Mouse (Mus musculus) Patski (cell line): ENCODE measurements around the gene Slc2a10. TPM values are rescaled to one million over a fixed set of nuclear protein-coding genes. Genes with fewer than 3 reads are reported as not detected.
"Not testable (repeated sequence)": the region's sequence is repeated elsewhere in the genome, so short reads cannot be mapped to it uniquely, and the experiment has no call there.

Experiments used
- ATAC-seq: fragments of 100-300 bp; one replicate; pipeline ENCODE4 v1.8.0; 2021
- CTCF ChIA-PET: fragments of 350-600 bp; sonication (Branson Sonifier 250); formaldehyde crosslinking; loops from one replicate; lab custom pipeline; 2022; ENCODE audit warnings: inconsistent platforms; lab: Charles Lee
- POLR2A ChIA-PET: fragments of 350-600 bp; sonication (Branson Sonifier 250); formaldehyde crosslinking; loops from one replicate; lab custom pipeline; 2022; ENCODE audit warnings: antibody characterized with exemption, inconsistent platforms; lab: Charles Lee
- DNase-seq: peaks from one replicate; pipeline ENCODE4 v3.0.0-alpha.2; 2011; ENCODE audit warnings: low read depth, low spot score
- H3K27me3 ChIP-seq: fragments of 371-371 bp; one replicate; pipeline ENCODE4 v1.5.1; 2021
- CTCF ChIP-seq: fragments of 100-300 bp; IDR thresholded peaks from one replicate; pipeline ENCODE4 v1.5.1; 2021
- in situ Hi-C: fragments of 300-500 bp; cut with MboI; formaldehyde crosslinking; loops from 3 replicates; pipeline ENCODE4 v1.11.1; 2018; ENCODE audit warnings: low pct_unique_long_range_greater_than_20kb, mixed read lengths
- polyA plus RNA-seq: library from polyadenylated mRNA; unstranded; gene quantifications from one replicate; pipeline ENCODE4 v1.2.3, GENCODE M21; 2021

The Slc2a10 gene
- polyA plus RNA-seq, 1 experiment from 2014 or later: not detected

DNA sequence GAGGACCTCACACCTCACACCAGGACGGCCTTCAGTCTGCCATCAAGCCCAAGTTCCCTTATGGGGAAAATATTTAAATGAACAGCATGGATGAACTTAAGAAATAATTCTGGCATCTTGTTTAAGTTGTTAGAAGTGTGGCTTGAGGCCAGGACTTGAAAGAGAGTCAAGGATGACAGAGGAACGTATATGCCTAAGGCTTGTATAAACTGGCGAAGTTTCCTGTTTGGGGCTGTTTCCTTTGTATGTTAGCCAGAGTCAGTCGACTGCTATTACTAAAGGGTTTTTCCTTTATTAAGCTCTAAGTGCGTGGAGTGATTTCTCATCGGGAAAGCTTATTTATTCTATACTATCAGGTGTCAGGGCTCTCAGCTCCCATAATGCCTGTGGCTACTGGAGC, 4.8 kb upstream of the Slc2a10 start:
- CTCF ChIA-PET: no interaction called here
- no peak for DNase-seq

GRCm38 (mm10) chr2:165509686-165510085, 6.1 kb downstream of the Slc2a10 start:
- CTCF ChIA-PET: no interaction called here
- ATAC-seq: no peak

More for the DNA sequence above, 4.8 kb upstream of the Slc2a10 start:
- no peak for TF ChIP-seq CTCF
- POLR2A ChIA-PET: no interaction called here
- no peak for ATAC-seq
- H3K27me3 ChIP-seq: no peaks in the 10 kb centered on the region
- in situ Hi-C loops: no loop called here

GRCm38 (mm10) chr2:165510466-165510865, 6.9 kb downstream of the Slc2a10 start:
- ATAC-seq (peak; percentile 26), DNase-seq (no peak)
- POLR2A ChIA-PET: no interaction called here
- H3K27me3 ChIP-seq: no peaks in the 10 kb centered on the region
- TF ChIP-seq CTCF: no peak
- CTCF ChIA-PET: interaction anchor here (1.8 kb wide), 1 partner anchor 12 kb away, joined by 4 read pairs; no protein-coding TSS in a partner anchor
- in situ Hi-C loops: no loop called here

More at GRCm38 (mm10) chr2:165509686-165510085, 6.1 kb downstream of the Slc2a10 start:
- DNase-seq: no peak
- POLR2A ChIA-PET: no interaction called here
- H3K27me3 ChIP-seq: no peaks in the 10 kb centered on the region
- TF ChIP-seq CTCF: no peak
- in situ Hi-C loops: no loop called here

DNA sequence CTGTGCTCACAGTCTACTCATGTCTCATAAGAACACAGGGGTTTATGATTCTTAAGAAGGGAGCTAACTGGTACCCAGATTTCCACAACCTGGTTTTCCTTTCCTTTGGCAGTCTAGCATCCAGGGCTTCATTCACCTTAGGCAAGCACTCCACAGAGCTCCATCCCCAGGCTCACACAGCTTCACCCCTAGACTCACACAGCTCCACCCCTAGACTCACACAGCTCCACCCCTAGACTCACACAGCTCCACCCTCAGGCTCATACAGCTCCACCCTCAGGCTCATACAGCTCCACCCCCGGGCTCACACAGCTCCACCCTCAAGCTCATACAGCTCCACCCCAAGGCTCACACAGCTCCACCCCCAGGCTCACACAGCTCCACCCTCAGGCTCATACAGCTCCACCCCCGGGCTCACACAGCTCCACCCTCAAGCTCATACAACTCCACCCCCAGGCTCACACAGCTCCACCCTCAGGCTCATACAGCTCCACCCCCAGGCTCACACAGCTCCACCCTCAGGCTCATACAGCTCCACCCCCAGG, 7.4 kb downstream of the Slc2a10 start:
- DNase-seq, in situ Hi-C loops, H3K27me3 ChIP-seq, ATAC-seq, POLR2A ChIA-PET: not testable (repeated sequence)
- CTCF ChIA-PET: interaction anchor here (1.8 kb wide), 1 partner anchor 11 kb away, joined by 4 read pairs; no protein-coding TSS in a partner anchor

- CTCF ChIA-PET: interaction anchor here (1.8 kb wide), 1 partner anchor 11 kb away, joined by 4 read pairs; no protein-coding TSS in a partner anchor
- in situ Hi-C loops, H3K27me3 ChIP-seq, DNase-seq, POLR2A ChIA-PET, ATAC-seq: not testable (repeated sequence)
These were observed 7.9 kb downstream of the Slc2a10 start for GRCm38 (mm10) chr2:165511530-165511929.

DNA sequence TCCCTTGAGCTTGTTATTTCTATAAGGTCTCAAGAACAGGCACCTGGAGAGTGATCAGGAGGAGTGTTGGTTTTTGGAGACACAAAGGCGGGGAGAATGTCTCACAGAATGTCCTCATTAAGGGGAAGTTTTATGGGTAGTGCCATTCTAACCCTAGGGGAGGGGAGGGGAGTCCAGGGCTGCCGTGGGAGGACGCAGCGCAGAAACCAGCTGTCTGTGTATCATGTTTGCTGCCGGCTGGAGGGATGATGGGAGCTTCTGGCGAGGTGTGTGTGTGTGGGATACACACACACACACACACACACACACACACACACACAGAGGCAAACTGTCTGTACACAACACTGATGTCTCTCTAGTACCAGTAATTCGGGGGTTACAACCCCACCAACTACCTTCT, 8.8 kb downstream of the Slc2a10 start:
- in situ Hi-C loops: no loop called here
- no peak for ATAC-seq
- DNase-seq: no peak
- ChIA-PET CTCF (interaction anchor here (1.8 kb wide), 1 partner anchor 10 kb away, joined by 4 read pairs; no protein-coding TSS in a partner anchor), POLR2A (no interaction called here)
- H3K27me3 ChIP-seq: no peaks in the 10 kb centered on the region
- no peak for TF ChIP-seq CTCF

DNA sequence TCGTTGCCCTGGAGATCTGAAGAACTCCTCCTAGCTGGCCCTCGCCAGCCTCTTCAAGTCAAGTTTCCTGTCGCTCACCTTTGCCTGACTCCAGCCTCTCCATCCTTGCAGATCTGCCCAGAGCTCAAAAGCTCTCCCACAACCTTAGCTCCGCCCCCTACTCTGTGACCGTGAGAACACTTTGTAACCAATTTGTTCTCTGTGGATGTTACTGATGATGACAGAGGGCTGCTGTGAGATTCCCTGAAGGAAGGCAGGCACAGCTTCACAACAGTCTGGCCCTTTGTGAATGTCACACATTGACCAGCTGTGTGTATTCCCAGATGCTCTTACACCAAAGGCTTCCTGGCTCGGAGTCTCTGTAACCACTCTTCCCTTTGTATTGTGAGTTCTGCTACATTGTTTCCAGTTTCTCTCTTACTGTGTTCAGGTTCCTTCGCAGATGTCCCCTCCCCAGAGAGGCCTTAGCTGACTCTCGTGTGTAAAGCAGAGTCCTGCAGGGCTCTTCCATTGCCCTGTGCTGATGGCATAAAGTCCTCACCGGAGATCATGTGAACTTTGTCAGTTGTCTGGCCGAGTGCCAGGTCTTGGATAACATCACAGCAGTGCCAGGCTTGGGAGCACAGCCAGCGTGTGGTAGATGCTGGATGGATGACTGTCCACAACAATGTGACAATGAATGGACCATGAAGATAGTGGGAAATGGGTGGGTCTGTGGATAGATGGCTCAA, 9.4 kb downstream of the Slc2a10 start:
- ATAC-seq (no peak), DNase-seq (no peak)

DNA sequence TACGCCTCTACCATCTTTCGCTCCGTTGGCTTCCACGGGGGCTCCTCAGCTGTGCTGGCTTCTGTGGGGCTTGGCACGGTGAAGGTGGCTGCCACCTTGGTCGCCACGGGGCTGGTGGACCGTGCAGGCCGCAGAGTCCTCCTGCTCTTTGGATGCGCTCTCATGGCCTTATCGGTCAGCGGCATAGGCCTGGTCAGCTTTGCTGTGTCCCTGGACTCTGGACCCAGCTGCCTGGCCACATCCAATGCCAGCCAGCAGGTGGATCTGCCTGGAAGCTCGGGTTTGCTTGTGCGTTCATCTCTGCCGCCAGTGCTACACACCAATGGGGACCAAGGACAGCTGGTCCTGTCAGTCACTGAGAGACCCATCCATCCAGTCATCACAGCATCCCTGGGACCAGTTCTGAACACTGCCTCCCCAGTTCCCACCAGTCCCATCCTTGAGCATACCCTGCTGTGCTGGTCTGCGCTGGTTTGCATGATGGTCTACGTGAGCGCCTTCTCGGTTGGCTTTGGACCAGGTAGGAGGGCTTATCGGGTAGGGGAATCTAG, 11.7 kb downstream of the Slc2a10 start:
- H3K27me3 ChIP-seq: no peaks in the 10 kb centered on the region
- no peak for ATAC-seq
- CTCF ChIA-PET: interaction anchor here (1.3 kb wide), 1 partner anchor 9 kb away, joined by 4 read pairs; no protein-coding TSS in a partner anchor
- DNase-seq: no peak
- POLR2A ChIA-PET: interaction anchor here (0.5 kb wide), 1 partner anchor 1054 kb away, joined by 3 read pairs; no protein-coding TSS in a partner anchor
- TF ChIP-seq CTCF: no peak
- in situ Hi-C loops: no loop called here

More for the DNA sequence above, 9.4 kb downstream of the Slc2a10 start:
- in situ Hi-C loops: no loop called here
- POLR2A ChIA-PET: no interaction called here
- CTCF ChIA-PET: no interaction called here
- no peaks in the 10 kb centered on the region for H3K27me3 ChIP-seq
- no peak for TF ChIP-seq CTCF

DNA sequence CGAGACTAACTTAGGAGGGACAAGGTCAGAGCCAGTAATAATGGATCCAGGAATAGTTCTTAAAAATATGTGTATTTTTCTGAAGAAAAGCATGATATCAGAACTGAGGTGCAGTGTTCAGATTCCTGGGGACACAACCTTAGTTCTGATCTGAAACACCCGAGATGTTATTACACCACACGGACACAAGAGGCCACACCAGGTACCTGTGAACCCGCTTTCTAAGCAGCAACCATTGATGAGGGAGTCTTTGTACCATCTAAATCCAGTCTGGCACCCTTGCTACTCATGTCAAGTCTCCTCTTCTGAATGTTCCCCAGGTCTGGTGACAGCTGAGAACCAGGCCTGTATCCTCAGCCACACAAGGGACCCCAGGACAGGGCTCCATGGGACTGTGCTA, 22.0 kb downstream of the Slc2a10 start:
- POLR2A ChIA-PET: interaction anchor here (0.7 kb wide), 1 partner anchor 149 kb away, joined by 7 read pairs; no protein-coding TSS in a partner anchor
- no peak for DNase-seq

DNA sequence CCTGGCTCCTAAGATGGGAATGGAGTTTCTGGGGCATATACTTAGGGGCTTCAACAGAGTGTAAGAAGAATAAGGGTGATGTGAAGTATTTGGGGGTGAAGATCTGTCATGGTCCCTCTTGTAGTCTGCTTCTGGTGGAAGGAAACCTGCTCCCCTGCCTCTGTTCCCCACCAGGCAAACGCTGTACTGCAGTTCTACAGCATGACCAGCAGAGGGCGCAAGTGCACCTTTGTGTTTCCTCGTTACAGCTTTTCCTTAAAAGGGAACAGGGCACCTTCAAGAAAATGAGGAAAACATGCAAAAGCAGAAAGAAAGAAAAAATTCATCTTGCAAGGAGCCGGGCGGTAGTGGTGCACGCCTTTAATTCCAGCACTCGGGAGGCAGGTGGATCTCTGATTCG, 25.5 kb downstream of the Slc2a10 start:
- no peak for DNase-seq
- no peak for ATAC-seq
- peaks cover 7% of the 10 kb centered on the region for H3K27me3 ChIP-seq
- ChIA-PET CTCF (interaction anchor here (1.6 kb wide), 1 partner anchor 222 kb away, joined by 3 read pairs; no protein-coding TSS in a partner anchor), POLR2A (no interaction called here)
- in situ Hi-C loops: loop anchor here (5.0 to 25.0 kb wide), 4 partner anchors 53 to 383 kb away; no protein-coding TSS in a partner anchor
- TF ChIP-seq CTCF: peak; percentile 97

More for the DNA sequence above, 22.0 kb downstream of the Slc2a10 start:
- no peak for TF ChIP-seq CTCF
- peaks cover 14% of the 10 kb centered on the region for H3K27me3 ChIP-seq
- CTCF ChIA-PET: interaction anchor here (0.7 to 1.7 kb wide), 6 partner anchors 29 to 261 kb away, joined by 3 to 8 read pairs (median 4); no protein-coding TSS in a partner anchor
- in situ Hi-C loops: loop anchor here (5.0 to 25.0 kb wide), 4 partner anchors 57 to 387 kb away; no protein-coding TSS in a partner anchor
- ATAC-seq: no peak
